Mouse (Mus musculus) thymus, adult 2 months (tissue): Measurements from ENCODE around the gene Pole. TPM values are rescaled to one million over a fixed set of nuclear protein-coding genes. Genes with fewer than 3 reads are reported as not detected.

Source experiments
- DNase-seq: peaks from one replicate; pipeline ENCODE4 v3.0.0; 2021
- H3K27ac ChIP-seq: fragments of 200-500 bp; 2 replicates; pipeline ENCODE4 v1.5.1; 2012; ENCODE audit warnings: low read length, control low read depth; ENCODE audit not compliant: control insufficient read depth, insufficient read depth
- H3K27me3 ChIP-seq: fragments of 200-500 bp; 2 replicates; pipeline ENCODE4 v1.6.1; 2012; ENCODE audit warnings: mild to moderate bottlenecking, low read length, moderate library complexity, mixed read lengths; ENCODE audit not compliant: control insufficient read depth, insufficient read depth
- H3K36me3 ChIP-seq: fragments of 200-500 bp; 2 replicates; pipeline ENCODE4 v1.6.1; 2012; ENCODE audit warnings: mild to moderate bottlenecking, low read length, moderate library complexity; ENCODE audit not compliant: control insufficient read depth, insufficient read depth
- H3K4me1 ChIP-seq: fragments of 200-500 bp; replicated peaks from 2 replicates; pipeline ENCODE4 v1.6.1; 2012; ENCODE audit warnings: low read length; ENCODE audit not compliant: control insufficient read depth, insufficient read depth
- H3K4me3 ChIP-seq: fragments of 200-500 bp; 2 replicates; pipeline ENCODE4 v1.5.1; 2012; ENCODE audit warnings: mild to moderate bottlenecking, low read length, control low read depth, moderate library complexity; ENCODE audit not compliant: control insufficient read depth, insufficient read depth
- CTCF ChIP-seq: fragments of 200-500 bp; IDR thresholded peaks from 2 replicates; pipeline ENCODE4 v1.5.1; 2012; ENCODE audit warnings: mild to moderate bottlenecking, control low read depth, low read length, moderate library complexity, borderline replicate concordance; ENCODE audit not compliant: control insufficient read depth, poor library complexity, insufficient read depth; ENCODE audit errors: extremely low read depth
- POLR2A ChIP-seq: fragments of 200-500 bp; IDR thresholded peaks from 2 replicates; pipeline ENCODE4 v1.6.1; 2012; ENCODE audit warnings: mild to moderate bottlenecking, low read length, control low read depth, moderate library complexity; ENCODE audit not compliant: control insufficient read depth, poor library complexity, insufficient read depth; ENCODE audit errors: extremely low read depth
- WGBS: fragments of 180-500 bp; shearing (Covaris S2); methylation state at CpG from one replicate; pipeline ENCODE4 v1.1.7; 2018; 5-methylcytosine and 5-hydroxymethylcytosine counted together
- polyA plus RNA-seq: library from polyadenylated mRNA; depleted of rRNA; stranded (reverse); fragments of >200 nt; gene quantifications from 2 replicates; pipeline ENCODE4 v1.2.3, GENCODE M21; 2012; rRNA removed

Pole gene
- polyA plus RNA-seq, 1 experiment = 27.5 TPM

GRCm38 (mm10) chr5:110378181-110378583 is 92.1 kb downstream of the Pole start:
- Histone ChIP-seq H3K27me3 (no peaks in the 10 kb centered on the region), H3K36me3 (no peaks in the 10 kb centered on the region), H3K4me1 (no peaks in the 10 kb centered on the region), H3K4me3 (no peak overlapping the region), H3K27ac (no peak overlapping the region)
- WGBS = 93% methylated on average over 20 of the region's 20 CpGs
- DNase-seq = no peak
- TF ChIP-seq CTCF (no peak), POLR2A (no peak)

GRCm38 (mm10) chr5:110379086-110379485 is 93.0 kb downstream of the Pole start:
- no peaks in the 10 kb centered on the region for H3K36me3 ChIP-seq
- 95% methylated on average over 15 of the region's 15 CpGs for WGBS
- no peak overlapping the region for H3K27ac ChIP-seq
- H3K4me3 ChIP-seq = no peak overlapping the region
- H3K4me1 ChIP-seq = no peaks in the 10 kb centered on the region
- H3K27me3 ChIP-seq = no peaks in the 10 kb centered on the region
- no peak for TF ChIP-seq POLR2A
- TF ChIP-seq CTCF = no peak
- no peak for DNase-seq

- Histone ChIP-seq H3K4me3 (no peak overlapping the region), H3K27ac (no peak overlapping the region), H3K36me3 (no peaks in the 10 kb centered on the region), H3K27me3 (no peaks in the 10 kb centered on the region), H3K4me1 (no peaks in the 10 kb centered on the region)
- TF ChIP-seq CTCF (no peak), POLR2A (no peak)
- WGBS = 94% methylated on average over 4 of the region's 4 CpGs
- DNase-seq = no peak
Measured at GRCm38 (mm10) chr5:110379823-110380222, 93.7 kb downstream of the Pole start.

GRCm38 (mm10) chr5:110384491-110384890 is 98.4 kb downstream of the Pole start:
- Histone ChIP-seq H3K4me3 (no peak overlapping the region), H3K27me3 (no peaks in the 10 kb centered on the region; the same call in 1 of the 2 replicates), H3K4me1 (peaks cover 9% of the 10 kb centered on the region; the same call in 1 of the 2 replicates), H3K36me3 (no peaks in the 10 kb centered on the region), H3K27ac (no peak overlapping the region)
- TF ChIP-seq POLR2A = no peak
- no peak for TF ChIP-seq CTCF
- DNase-seq = no peak
- 96% methylated on average over 6 of the region's 6 CpGs for WGBS

- Histone ChIP-seq H3K4me3 (no peak overlapping the region), H3K36me3 (no peaks in the 10 kb centered on the region), H3K4me1 (peaks cover 9% of the 10 kb centered on the region; the same call in 1 of the 2 replicates), H3K27ac (no peak overlapping the region), H3K27me3 (no peaks in the 10 kb centered on the region; the same call in 1 of the 2 replicates)
- DNase-seq = no peak
- WGBS = 89% methylated on average over 4 of the region's 4 CpGs
- TF ChIP-seq POLR2A (no peak), CTCF (no peak)
Measured at GRCm38 (mm10) chr5:110385263-110385662, 99.2 kb downstream of the Pole start.

GRCm38 (mm10) chr5:110386371-110387330 is 100.5 kb downstream of the Pole start:
- WGBS = 9% methylated on average over 90 of the region's 90 CpGs
- peak; percentile 35 for DNase-seq
- Histone ChIP-seq H3K4me1 (peaks cover 9% of the 10 kb centered on the region; the same call in 1 of the 2 replicates), H3K27ac (no peak overlapping the region), H3K36me3 (no peaks in the 10 kb centered on the region), H3K27me3 (no peaks in the 10 kb centered on the region; the same call in 1 of the 2 replicates), H3K4me3 (peak overlapping the region; percentile 35)
- TF ChIP-seq CTCF (no peak), POLR2A (no peak)

Other genes with a start within 250 kb of the Pole start
- 0.32 and 0.98 TPM in 2 replicates for gene Gm17655, start 213.8 kb upstream of the Pole start, polyA plus RNA-seq
- 0.30 and 0.31 TPM in 2 replicates for gene Gm35315, start 191.9 kb upstream of the Pole start, polyA plus RNA-seq
- 3.9 and 5.0 TPM in 2 replicates for gene Plcxd1, start 186.3 kb upstream of the Pole start, polyA plus RNA-seq
- 260 and 301 TPM in 2 replicates for gene Gtpbp6, start 178.1 kb upstream of the Pole start, polyA plus RNA-seq
- 0.73 and 0.80 TPM in 2 replicates for gene Zfp605, start 176.2 kb upstream of the Pole start, polyA plus RNA-seq
- gene Chfr, start 150.5 kb upstream of the Pole start, polyA plus RNA-seq = 180 and 185 TPM in 2 replicates
- gene Golga3, start 109.6 kb upstream of the Pole start, polyA plus RNA-seq = 11.5 and 12.3 TPM in 2 replicates
- gene Ankle2, start 55.3 kb upstream of the Pole start, polyA plus RNA-seq = 12.9 and 13.5 TPM in 2 replicates
- 38.0 and 40.8 TPM in 2 replicates for gene Pgam5, start 16.4 kb upstream of the Pole start, polyA plus RNA-seq
- gene Pxmp2, start 120 bp upstream of the Pole start, polyA plus RNA-seq = 3.5 and 4.7 TPM in 2 replicates
- gene P2rx2, start 56.9 kb downstream of the Pole start, polyA plus RNA-seq = 0.77 and 0.84 TPM in 2 replicates
- 0.28 and 0.73 TPM in 2 replicates for gene Lrcol1, start 58.4 kb downstream of the Pole start, polyA plus RNA-seq
- 129 and 200 TPM in 2 replicates for gene Fbrsl1, start 162.2 kb downstream of the Pole start, polyA plus RNA-seq